Mouse (Mus musculus) liver, adult 2 months (tissue): ENCODE measurements around the gene Upf3b. TPM values are rescaled to one million over a fixed set of nuclear protein-coding genes. Genes with fewer than 3 reads are reported as not detected.

Experiments used
- DNase-seq: peaks from one replicate; pipeline ENCODE4 v3.0.0-alpha.2; 2011; ENCODE audit warnings: low read depth, low spot score; ENCODE audit errors: extremely low read depth
- H3K27ac ChIP-seq: fragments of 200-500 bp; replicated peaks from 2 replicates; pipeline ENCODE4 v1.5.1; 2012; ENCODE audit warnings: low read depth, mild to moderate bottlenecking, control low read depth, inconsistent platforms, low read length; ENCODE audit not compliant: insufficient read depth
- H3K27me3 ChIP-seq: fragments of 200-500 bp; 2 replicates; pipeline ENCODE4 v1.6.1; 2012; ENCODE audit warnings: mild to moderate bottlenecking, moderate library complexity, low read length, inconsistent platforms; ENCODE audit not compliant: control insufficient read depth, insufficient read depth
- H3K36me3 ChIP-seq: fragments of 200-500 bp; 2 replicates; pipeline ENCODE4 v1.6.1; 2012; ENCODE audit warnings: low read length, inconsistent platforms; ENCODE audit not compliant: control insufficient read depth, insufficient read depth
- H3K4me1 ChIP-seq: fragments of 200-500 bp; 2 replicates; pipeline ENCODE4 v1.6.1; 2011; ENCODE audit warnings: low read length; ENCODE audit not compliant: control insufficient read depth, insufficient read depth
- H3K4me3 ChIP-seq: fragments of 200-500 bp; 2 replicates; pipeline ENCODE4 v1.5.1; 2011; ENCODE audit warnings: low read depth, mild to moderate bottlenecking, control low read depth, low read length, moderate library complexity; ENCODE audit not compliant: insufficient read depth
- H3K79me2 ChIP-seq: fragments of 200-500 bp; 2 replicates; pipeline ENCODE4 v1.6.1; 2012; ENCODE audit warnings: inconsistent platforms, mild to moderate bottlenecking, low read length, moderate library complexity; ENCODE audit not compliant: control insufficient read depth, insufficient read depth
- H3K9ac ChIP-seq: fragments of 200-500 bp; 2 replicates; pipeline ENCODE4 v1.6.1; 2012; ENCODE audit warnings: low read depth, mild to moderate bottlenecking, control low read depth, inconsistent platforms, low read length
- CTCF ChIP-seq: fragments of 200-500 bp; IDR thresholded peaks from 2 replicates; pipeline ENCODE4 v1.5.1; 2011; ENCODE audit warnings: low read depth, low read length, control low read depth
- POLR2A ChIP-seq: fragments of 200-500 bp; IDR thresholded peaks from 2 replicates; pipeline ENCODE4 v1.6.1; 2011; ENCODE audit warnings: low read length, control low read depth; ENCODE audit not compliant: insufficient read depth; ENCODE audit errors: extremely low read depth
- WGBS: fragments of 180-500 bp; shearing (Covaris S2); methylation state at CpG from one replicate; pipeline ENCODE4 v1.1.7; 2018; 5-methylcytosine and 5-hydroxymethylcytosine counted together
- polyA plus RNA-seq: library from polyadenylated mRNA; depleted of rRNA; stranded (reverse); fragments of >200 nt; gene quantifications from 2 replicates; pipeline ENCODE4 v1.2.3, GENCODE M21; 2012; rRNA removed
- total RNA-seq: library from RNA; depleted of rRNA; stranded (reverse); fragments of >200 nt; gene quantifications from 2 replicates; pipeline ENCODE4 v1.2.3, GENCODE M21; 2014; rRNA removed

The Upf3b gene
- total and polyA plus RNA-seq, 2 experiments: 2.2 to 5.7 TPM

- Histone ChIP-seq H3K4me3 (peak within 1 kb of the TSS; percentile 41; the same call in 1 of the 2 replicates), H3K9ac (peak within 1 kb of the TSS; percentile 17), H3K4me1 (0 out of 2 replicates have a peak, but pooled peaks cover 3% of the 10 kb centered on the region), H3K79me2 (no peaks in the 10 kb centered on the region), H3K27me3 (peaks cover 9% of the 10 kb centered on the region; the same call in 1 of the 2 replicates), H3K27ac (no peak within 1 kb of the TSS), H3K36me3 (no peaks in the 10 kb centered on the region)
- WGBS: 4% methylated on average over 33 of the region's 38 CpGs
- no peak for TF ChIP-seq CTCF
- no peak for TF ChIP-seq POLR2A
- DNase-seq: no peak
These were observed 61.8 kb downstream of the Upf3b start, which contains the start of gene Sowahd for GRCm38 (mm10) chrX:37048066-37048889. Gene Sowahd (plus strand): TSS chrX:37048845.

GRCm38 (mm10) chrX:37042726-37043125 lies 67.4 kb downstream of the Upf3b start:
- WGBS: 12% methylated on average over 9 of the region's 9 CpGs
- H3K79me2 ChIP-seq: no peaks in the 10 kb centered on the region
- no peak overlapping the region for H3K9ac ChIP-seq
- no peak for TF ChIP-seq POLR2A
- TF ChIP-seq CTCF: peak; percentile 55; the same call in 1 of the 2 replicates
- no peak overlapping the region for H3K27ac ChIP-seq
- no peak for DNase-seq
- no peak overlapping the region for H3K4me3 ChIP-seq
- H3K36me3 ChIP-seq: no peaks in the 10 kb centered on the region
- H3K27me3 ChIP-seq: no peaks in the 10 kb centered on the region
- H3K4me1 ChIP-seq: no peaks in the 10 kb centered on the region

Other genes starting within 250 kb of the Upf3b start
- 12.2 and 17.5 TPM in 2 replicates for gene Ube2a, start 236.4 kb downstream of the Upf3b start, total RNA-seq
- gene Ube2a, start 236.4 kb downstream of the Upf3b start, polyA plus RNA-seq: 21.9 and 25.9 TPM in 2 replicates
- gene C330007P06Rik, start 236.2 kb downstream of the Upf3b start, total RNA-seq: 26.2 and 30.5 TPM in 2 replicates
- 9.4 and 12.1 TPM in 2 replicates for gene C330007P06Rik, start 236.2 kb downstream of the Upf3b start, polyA plus RNA-seq
- gene Nkrf, start 207.4 kb downstream of the Upf3b start, total RNA-seq: 1.5 and 1.6 TPM in 2 replicates
- gene Nkrf, start 207.4 kb downstream of the Upf3b start, polyA plus RNA-seq: 0.39 TPM in 2 replicates
- gene Sept6, start 118.5 kb downstream of the Upf3b start, total RNA-seq: 0.55 and 1.9 TPM in 2 replicates
- gene Sept6, start 118.5 kb downstream of the Upf3b start, polyA plus RNA-seq: 1.1 and 1.2 TPM in 2 replicates
- gene Sowahd, start 61.5 kb downstream of the Upf3b start, total RNA-seq: not detected in 2 replicates
- gene Sowahd, start 61.5 kb downstream of the Upf3b start, polyA plus RNA-seq: not detected in 2 replicates
- 175 and 207 TPM in 2 replicates for gene Rpl39, start 24.9 kb downstream of the Upf3b start, total RNA-seq
- 35.1 and 37.0 TPM in 2 replicates for gene Rpl39, start 24.9 kb downstream of the Upf3b start, polyA plus RNA-seq
- 4.3 and 5.0 TPM in 2 replicates for gene Nkap, start 16.5 kb upstream of the Upf3b start, total RNA-seq
- 0.97 and 1.1 TPM in 2 replicates for gene Nkap, start 16.5 kb upstream of the Upf3b start, polyA plus RNA-seq
- gene Akap14, start 58.5 kb upstream of the Upf3b start, total RNA-seq: not detected in 2 replicates
- gene Akap14, start 58.5 kb upstream of the Upf3b start, polyA plus RNA-seq: not detected in 2 replicates
- 297 and 311 TPM in 2 replicates for gene Ndufa1, start 80.8 kb upstream of the Upf3b start, total RNA-seq
- gene Ndufa1, start 80.8 kb upstream of the Upf3b start, polyA plus RNA-seq: 260 and 276 TPM in 2 replicates
- gene Rnf113a1, start 80.9 kb upstream of the Upf3b start, total RNA-seq: 0.87 and 1.1 TPM in 2 replicates
- 1.4 and 1.7 TPM in 2 replicates for gene Rnf113a1, start 80.9 kb upstream of the Upf3b start, polyA plus RNA-seq
- gene Gm9, start 100.7 kb upstream of the Upf3b start, total RNA-seq: not detected in 2 replicates
- not detected in 2 replicates for gene Gm9, start 100.7 kb upstream of the Upf3b start, polyA plus RNA-seq
- gene Rhox1, start 111.9 kb upstream of the Upf3b start, total RNA-seq: not detected in 2 replicates
- gene Rhox1, start 111.9 kb upstream of the Upf3b start, polyA plus RNA-seq: not detected in 2 replicates
- gene Rhox2a, start 134.7 kb upstream of the Upf3b start, total RNA-seq: not detected in 2 replicates
- gene Rhox2a, start 134.7 kb upstream of the Upf3b start, polyA plus RNA-seq: not detected in 2 replicates
- gene Rhox3a, start 139.6 kb upstream of the Upf3b start, total RNA-seq: not detected in 2 replicates
- gene Rhox3a, start 139.6 kb upstream of the Upf3b start, polyA plus RNA-seq: not detected in 2 replicates
- gene Rhox4a, start 155.0 kb upstream of the Upf3b start, total RNA-seq: not detected in 2 replicates
- not detected in 2 replicates for gene Rhox4a, start 155.0 kb upstream of the Upf3b start, polyA plus RNA-seq